Mouse (Mus musculus) forelimb bud, embryonic 11.5 days (tissue): Measurements from ENCODE around the gene Zfp758.
"Not testable (repeated sequence)": the region's sequence is repeated elsewhere in the genome, so short reads cannot be mapped to it uniquely, and the experiment has no call there.

Experiments
- DNase-seq: peaks from one replicate; pipeline ENCODE4 v3.0.0-alpha.2; 2012; ENCODE audit warnings: low read depth, low spot score

The Zfp758 gene

GRCm38 (mm10) chr17:22361101-22361781, at the start of gene Zfp758, which contains the start of gene Zfp944:
Gene Zfp758, plus strand, starts transcription at chr17:22361453.
Gene Zfp944, minus strand, starts transcription at chr17:22361400.
- DNase-seq: peak; percentile 44

- not testable (repeated sequence) for DNase-seq
Measured at GRCm38 (mm10) chr17:22314219-22314618, 47.0 kb upstream of the Zfp758 start.

GRCm38 (mm10) chr17:22314730-22315226, 46.5 kb upstream of the Zfp758 start, which contains the start of gene CT030661.1:
Gene CT030661.1, minus strand, starts transcription at chr17:22314837.
- DNase-seq: peak; percentile 95

- DNase-seq: not testable (repeated sequence)
Measured at GRCm38 (mm10) chr17:22315247-22315646, 46.0 kb upstream of the Zfp758 start.

- peak; percentile 44 for DNase-seq
Measured at GRCm38 (mm10) chr17:22352794-22353193, 8.5 kb upstream of the Zfp758 start.

- DNase-seq: no peak
Measured at GRCm38 (mm10) chr17:22360572-22360971, 681 bp upstream of the Zfp758 start.

- DNase-seq: no peak
Measured at GRCm38 (mm10) chr17:22363895-22364294, 2.6 kb downstream of the Zfp758 start.

- peak; percentile 3 for DNase-seq
Measured at GRCm38 (mm10) chr17:22410756-22411155, 49.5 kb downstream of the Zfp758 start.

GRCm38 (mm10) chr17:22417510-22417909, 56.3 kb downstream of the Zfp758 start:
- peak; percentile 67 for DNase-seq

- peak; percentile 90 for DNase-seq
Measured at GRCm38 (mm10) chr17:22423952-22424617, 62.8 kb downstream of the Zfp758 start, which contains the start of gene Zfp946. Gene Zfp946, plus strand, starts transcription at chr17:22424222.

GRCm38 (mm10) chr17:22424636-22425354, 63.5 kb downstream of the Zfp758 start:
- peak; percentile 4 for DNase-seq
